ENCODE assay signal across 8 mouse cellular contexts in genomic region chr1:180365983-180366811, GRCm38 (mm10). TPM values are rescaled to one million over a fixed set of nuclear protein-coding genes. Genes with fewer than 3 reads are reported as not detected.
DNase-seq lines count a peak whose midpoint lies in the region; ATAC-seq lines count a peak whose summit lies in the region.

No protein-coding gene starts in this region.

- H3K27ac ChIP-seq in heart, embryonic 13.5 days (replicated peaks): peak overlapping the region; percentile 65
- peak overlapping the region; percentile 98 for H3K27ac ChIP-seq in forebrain, embryonic 16.5 days (ENCODE audit: low read length)
- H3K27ac ChIP-seq in midbrain, embryonic 10.5 days (replicated peaks): no peak overlapping the region

- H3K36me3 ChIP-seq in heart, embryonic 13.5 days: no peaks in the 10 kb centered on the region
- no peaks in the 10 kb centered on the region for H3K36me3 ChIP-seq in forebrain, embryonic 16.5 days (ENCODE audit: control insufficient read depth, insufficient read depth)
- no peaks in the 10 kb centered on the region for H3K36me3 ChIP-seq in midbrain, embryonic 10.5 days

- H3K4me3 ChIP-seq in heart, embryonic 13.5 days: peak overlapping the region; percentile 53
- no peak overlapping the region for H3K4me3 ChIP-seq in forebrain, embryonic 16.5 days (replicated peaks; ENCODE audit: low read length)
- peak overlapping the region; percentile 61; the same call in 1 of the 2 replicates for H3K4me3 ChIP-seq in midbrain, embryonic 10.5 days

- H3K27me3 ChIP-seq in heart, embryonic 13.5 days (replicated peaks): peaks cover 30% of the 10 kb centered on the region
- H3K27me3 ChIP-seq in forebrain, embryonic 16.5 days (replicated peaks; ENCODE audit: control insufficient read depth, insufficient read depth, low read length): no peaks in the 10 kb centered on the region
- peaks cover 12% of the 10 kb centered on the region; the same call in 1 of the 2 replicates for H3K27me3 ChIP-seq in midbrain, embryonic 10.5 days (ENCODE audit: low read depth, poor library complexity, severe bottlenecking)

- no peak for ATAC-seq in heart, embryonic 13.5 days (ENCODE audit: extremely low read depth, insufficient number of reproducible peaks, low FRiP score, low TSS enrichment)
- ATAC-seq in forebrain, embryonic 16.5 days: no peak

- peak overlapping the region; percentile 76 for H3K4me2 ChIP-seq in heart, embryonic 13.5 days
- peak overlapping the region; percentile 70 for H3K4me2 ChIP-seq in forebrain, embryonic 16.5 days (ENCODE audit: low read length)

- DNase-seq in heart, postnatal 10 days: no peak
- peak; percentile 17 for DNase-seq in NIH3T3 (ENCODE audit: low read depth)
- no peak for DNase-seq in midbrain, embryonic 10.5 days (ENCODE audit: low spot score)
- peak; percentile 76 for DNase-seq in thymus, postnatal 25 days
- DNase-seq in spleen, adult 18-20 months: no peak
- DNase-seq in layer of hippocampus, adult 9-10 months (ENCODE audit: low spot score): no peak

- H3K9ac ChIP-seq in heart, embryonic 13.5 days: peak overlapping the region; percentile 77; the same call in 1 of the 2 replicates
- 0 out of 2 replicates have a peak overlapping the region, but pooled peaks have one; percentile 36 for H3K9ac ChIP-seq in forebrain, embryonic 16.5 days (replicated peaks; ENCODE audit: low read depth, low read length)

- no peaks in the 10 kb centered on the region for H3K9me3 ChIP-seq in heart, embryonic 13.5 days
- H3K9me3 ChIP-seq in forebrain, embryonic 16.5 days (ENCODE audit: control insufficient read depth, low read length): no peaks in the 10 kb centered on the region
- no peaks in the 10 kb centered on the region for H3K9me3 ChIP-seq in midbrain, embryonic 10.5 days (replicated peaks)

- peaks cover 80% of the 10 kb centered on the region for H3K4me1 ChIP-seq in heart, embryonic 13.5 days
- H3K4me1 ChIP-seq in forebrain, embryonic 16.5 days (replicated peaks; ENCODE audit: control insufficient read depth, insufficient read depth, low read length): peaks cover 34% of the 10 kb centered on the region
- H3K4me1 ChIP-seq in midbrain, embryonic 10.5 days: peaks cover 34% of the 10 kb centered on the region

- intact Hi-C loops in heart, postnatal 10 days (cut with DNase I): loop anchor here (2.0 kb wide), 1 partner anchor 33 kb away; no protein-coding TSS in a partner anchor

- 72% methylated on average over 18 of the region's 18 CpGs for WGBS in heart, embryonic 13.5 days
- WGBS in forebrain, embryonic 16.5 days: 71% methylated on average over 18 of the region's 18 CpGs
- 80% methylated on average over 18 of the region's 18 CpGs for WGBS in midbrain, embryonic 10.5 days

RNA-seq across cellular contexts. Expression of gene Itpkb, which starts 35.9 kb away (rescaled TPM):
- polyA plus RNA-seq in heart, embryonic 13.5 days (2015; fragmentation: Nextera tagmentation; extraction: Ambion mirVana): 5.0 and 5.1 TPM in 2 replicates
- 10 to 100 TPM; 81.4 to 93.6 TPM for total RNA-seq in heart, postnatal 10 days (2021)
- 2.0 and 2.4 TPM in 2 replicates for polyA plus RNA-seq in forebrain, embryonic 16.5 days (2015; fragmentation: Nextera tagmentation; extraction: Ambion mirVana)
- polyA plus RNA-seq in midbrain, embryonic 10.5 days (2016; fragmentation: Nextera tagmentation; extraction: Ambion mirVana): 2.2 and 2.8 TPM in 2 replicates

Comparison
In these comparisons a context has a peak if more than half of its experiments do, and no peak if none do; other contexts are left out.
1. DNase-seq: peak in NIH3T3 (single experiment) and thymus, postnatal 25 days (single experiment); none in heart, postnatal 10 days (0 of 2), midbrain, embryonic 10.5 days (single experiment), spleen, adult 18-20 months (0 of 2) and layer of hippocampus, adult 9-10 months (single experiment).